Mouse (Mus musculus): ENCODE results near the gene C1ql3. TPM values are rescaled to one million over a fixed set of nuclear protein-coding genes. Genes with fewer than 3 reads are reported as not detected.

Gene C1ql3
- polyA plus RNA-seq, 1 experiment from 2014 or later, result 0.58 TPM

Other genes starting within 250 kb of the C1ql3 start
- gene Pter, start 87.8 kb downstream of the C1ql3 start, polyA plus RNA-seq (2015; fragmentation: Nextera tagmentation; extraction: Ambion mirVana), result 22.2 and 22.8 TPM in 2 replicates